In the genomic region with DNA sequence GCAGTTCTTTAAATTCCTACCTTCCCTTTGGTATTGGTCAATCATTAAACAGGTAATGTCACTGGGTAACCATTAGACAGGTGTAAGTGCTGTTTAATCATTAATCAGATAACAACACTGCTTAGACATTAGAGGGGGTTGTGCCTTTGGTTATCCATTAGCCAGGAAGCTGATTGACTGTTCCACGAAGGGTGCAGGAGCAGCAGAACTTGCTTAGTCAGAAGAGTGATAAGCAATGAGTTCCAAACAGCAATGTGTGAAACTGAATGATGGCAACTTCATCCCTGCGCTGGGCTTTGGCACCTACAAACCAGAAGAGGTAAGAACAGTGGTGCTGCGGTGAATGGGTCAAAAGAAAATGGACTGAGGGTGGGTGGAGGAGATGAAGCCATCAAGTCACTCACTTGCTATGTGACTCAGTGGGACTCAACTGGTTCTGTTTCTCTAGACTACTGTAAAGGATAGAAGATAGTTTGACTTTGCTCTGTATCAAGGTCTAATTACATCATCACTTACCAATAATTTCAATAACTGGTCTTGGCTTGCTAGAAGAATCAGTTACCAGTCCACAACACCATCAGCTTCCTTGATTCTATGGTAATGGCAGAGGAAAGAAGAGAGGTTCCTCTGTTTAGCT, we compare ENCODE assay signal across 17 mouse cellular contexts. TPM values are rescaled to one million over a fixed set of nuclear protein-coding genes. Genes with fewer than 3 reads are reported as not detected.
DNase-seq lines count a peak whose midpoint lies in the region; ATAC-seq and TF ChIP-seq lines count a peak whose summit lies in the region.
"Had no signal": no experiment of that assay in that cellular context is flagged by ENCODE, and none has a peak within 500 bp of the region (broad histone marks: within the 10 kb centered on the region; RNA-seq: fewer than 3 reads in every experiment).

No protein-coding gene starts in this region.

- no peak for TF ChIP-seq POLR2A in lung, adult 2 months (IDR thresholded peaks at IDR 0.05; ENCODE audit: borderline replicate concordance, extremely low read depth, low read depth, low read length)
- TF ChIP-seq POLR2A in heart, adult 2 months (IDR thresholded peaks at IDR 0.05; ENCODE audit: insufficient read depth, low read depth, low read length): no peak

- peak overlapping the region; percentile 27; the same call in 1 of the 2 replicates for H3K27ac ChIP-seq in kidney, postnatal 0 days
- no peak overlapping the region for H3K27ac ChIP-seq in liver, embryonic 15.5 days (replicated peaks)
- peak overlapping the region; percentile 74 for H3K27ac ChIP-seq in stomach, embryonic 15.5 days
- no peak overlapping the region for H3K27ac ChIP-seq in heart, adult 2 months
- H3K27ac ChIP-seq: embryonic facial prominence, embryonic 15.5 days; hindbrain, embryonic 15.5 days; limb, embryonic 12.5 days had no signal

- peak; percentile 97 for ATAC-seq in kidney, postnatal 0 days (replicated peaks; ENCODE audit: low FRiP score, low read depth)
- peak; percentile 88 for ATAC-seq in liver, embryonic 15.5 days (ENCODE audit: insufficient read depth)
- ATAC-seq in stomach, embryonic 15.5 days (ENCODE audit: insufficient read depth, low FRiP score, low read depth): peak; percentile 98
- no peak for ATAC-seq in activated CD4-positive, CD25-positive, alpha-beta regulatory T cell, adult 4 months
- ATAC-seq: forebrain, embryonic 16.5 days had no signal

- no peaks in the 10 kb centered on the region for H3K4me1 ChIP-seq in lung, adult 2 months (ENCODE audit: control insufficient read depth, insufficient read depth, low read length)
- H3K4me1 ChIP-seq in kidney, postnatal 0 days (replicated peaks; ENCODE audit: insufficient read depth, low read length): 0 out of 2 replicates have a peak, but pooled peaks cover 3% of the 10 kb centered on the region
- no peaks in the 10 kb centered on the region; the same call in 1 of the 2 replicates for H3K4me1 ChIP-seq in liver, embryonic 15.5 days (replicated peaks)
- H3K4me1 ChIP-seq in stomach, embryonic 15.5 days: no peaks in the 10 kb centered on the region
- H3K4me1 ChIP-seq in heart, adult 2 months (ENCODE audit: control insufficient read depth, insufficient read depth, low read length): no peaks in the 10 kb centered on the region; the same call in 1 of the 2 replicates
- H3K4me1 ChIP-seq: embryonic facial prominence, embryonic 15.5 days; hindbrain, embryonic 15.5 days; limb, embryonic 12.5 days had no signal

- H3K36me3 ChIP-seq in kidney, postnatal 0 days (ENCODE audit: insufficient read depth, low read length): no peaks in the 10 kb centered on the region
- no peaks in the 10 kb centered on the region for H3K36me3 ChIP-seq in liver, embryonic 15.5 days (replicated peaks)
- H3K36me3 ChIP-seq in stomach, embryonic 15.5 days: no peaks in the 10 kb centered on the region
- H3K36me3 ChIP-seq in heart, adult 2 months (ENCODE audit: control insufficient read depth, insufficient read depth, low read length): no peaks in the 10 kb centered on the region
- H3K36me3 ChIP-seq: embryonic facial prominence, embryonic 15.5 days; hindbrain, embryonic 15.5 days; limb, embryonic 12.5 days had no signal

- H3K9ac ChIP-seq in kidney, postnatal 0 days (ENCODE audit: low read depth, low read length): no peak overlapping the region
- H3K9ac ChIP-seq in liver, embryonic 15.5 days: no peak overlapping the region
- no peak overlapping the region for H3K9ac ChIP-seq in stomach, embryonic 15.5 days
- no peak overlapping the region for H3K9ac ChIP-seq in heart, adult 2 months (ENCODE audit: low read depth, low read length)
- H3K9ac ChIP-seq: embryonic facial prominence, embryonic 15.5 days; hindbrain, embryonic 15.5 days; limb, embryonic 12.5 days had no signal

- peak; percentile 14 to 56 for DNase-seq in lung, adult 18-20 months
- DNase-seq in lung, adult 2 months: no peak
- DNase-seq in kidney, postnatal 0 days (ENCODE audit: low spot score): peak; percentile 64
- DNase-seq in right cerebral cortex, postnatal 25 days: no peak
- no peak for DNase-seq in heart, adult 2 months
- DNase-seq: adrenal gland, postnatal 36 days; gastrocnemius, postnatal 36 days had no signal

- no peaks in the 10 kb centered on the region for H3K27me3 ChIP-seq in kidney, postnatal 0 days (ENCODE audit: insufficient read depth, low read length)
- H3K27me3 ChIP-seq in liver, embryonic 15.5 days: no peaks in the 10 kb centered on the region
- no peaks in the 10 kb centered on the region for H3K27me3 ChIP-seq in stomach, embryonic 15.5 days (replicated peaks)
- H3K27me3 ChIP-seq in heart, adult 2 months (ENCODE audit: control insufficient read depth, insufficient read depth, low read length): no peaks in the 10 kb centered on the region
- H3K27me3 ChIP-seq: embryonic facial prominence, embryonic 15.5 days; hindbrain, embryonic 15.5 days; limb, embryonic 12.5 days had no signal

- no peak for TF ChIP-seq EP300 in heart, adult 2 months (IDR thresholded peaks at IDR 0.05; ENCODE audit: insufficient read depth, low read depth, low read length)

- H3K4me2 ChIP-seq in kidney, postnatal 0 days (ENCODE audit: low read length): peak overlapping the region; percentile 31
- H3K4me2 ChIP-seq in liver, embryonic 15.5 days: peak overlapping the region; percentile 29; the same call in 1 of the 2 replicates
- H3K4me2 ChIP-seq in stomach, embryonic 15.5 days: peak overlapping the region; percentile 14; the same call in 1 of the 2 replicates
- H3K4me2 ChIP-seq: embryonic facial prominence, embryonic 15.5 days; hindbrain, embryonic 15.5 days; limb, embryonic 12.5 days; midbrain, embryonic 11.5 days had no signal

- TF ChIP-seq CTCF in lung, adult 2 months (IDR thresholded peaks at IDR 0.05; ENCODE audit: insufficient read depth, low read length): no peak
- no peak for TF ChIP-seq CTCF in kidney, postnatal 0 days (IDR thresholded peaks at IDR 0.05; ENCODE audit: low read depth)
- no peak for TF ChIP-seq CTCF in heart, adult 2 months (IDR thresholded peaks at IDR 0.05)

- intact Hi-C loops in heart, adult 2 months (cut with DNase I): loop anchor here (2.0 kb wide), 1 partner anchor 15 kb away; no protein-coding TSS in a partner anchor

- WGBS in lung, adult 2 months: 53% methylated on average over 3 of the region's 3 CpGs
- WGBS in kidney, postnatal 0 days: 53% methylated on average over 3 of the region's 3 CpGs
- 45% methylated on average over 3 of the region's 3 CpGs for WGBS in liver, embryonic 15.5 days (ENCODE audit: insufficient replicate concordance)
- WGBS in stomach, embryonic 15.5 days: 46% methylated on average over 3 of the region's 3 CpGs
- WGBS in heart, adult 2 months: 60% methylated on average over 3 of the region's 3 CpGs

- no peak overlapping the region for H3K4me3 ChIP-seq in lung, adult 2 months (replicated peaks; ENCODE audit: extremely low read depth, low read depth, low read length)
- H3K4me3 ChIP-seq in kidney, postnatal 0 days (replicated peaks; ENCODE audit: low read depth, low read length): peak overlapping the region; percentile 8; the same call in 1 of the 2 replicates
- peak overlapping the region; percentile 38 for H3K4me3 ChIP-seq in liver, embryonic 15.5 days (replicated peaks)
- peak overlapping the region; percentile 33 for H3K4me3 ChIP-seq in stomach, embryonic 15.5 days (replicated peaks)
- H3K4me3 ChIP-seq in heart, adult 2 months: no peak overlapping the region
- H3K4me3 ChIP-seq: embryonic facial prominence, embryonic 15.5 days; hindbrain, embryonic 15.5 days; limb, embryonic 12.5 days had no signal

- H3K79me2 ChIP-seq in heart, adult 2 months (replicated peaks; ENCODE audit: control insufficient read depth, insufficient read depth, low read length): no peaks in the 10 kb centered on the region

- H3K9me3 ChIP-seq in kidney, postnatal 0 days (replicated peaks; ENCODE audit: low read length): no peaks in the 10 kb centered on the region
- H3K9me3 ChIP-seq in liver, embryonic 15.5 days (replicated peaks): no peaks in the 10 kb centered on the region
- H3K9me3 ChIP-seq in stomach, embryonic 15.5 days: no peaks in the 10 kb centered on the region
- H3K9me3 ChIP-seq: embryonic facial prominence, embryonic 15.5 days; hindbrain, embryonic 15.5 days; limb, embryonic 12.5 days had no signal

RNA-seq across cellular contexts. Expression of a gene that starts 5.2 kb away (rescaled TPM):
- 1.2 and 1.3 TPM in 2 replicates for polyA plus RNA-seq in lung, adult 2 months (2012; rRNA removed)
- polyA plus RNA-seq in kidney, postnatal 0 days (2015; fragmentation: Nextera tagmentation; extraction: Ambion mirVana): 73.0 and 76.7 TPM in 2 replicates
- 45.4 and 51.4 TPM in 2 replicates for polyA plus RNA-seq in liver, embryonic 15.5 days (2015; fragmentation: Nextera tagmentation; extraction: Ambion mirVana)
- 125 and 188 TPM in 2 replicates for polyA plus RNA-seq in stomach, embryonic 15.5 days (2015; fragmentation: Nextera tagmentation; extraction: Ambion mirVana)
- not detected for polyA plus RNA-seq in activated CD4-positive, CD25-positive, alpha-beta regulatory T cell, adult 4 months (2017; shearing (Covaris generic))
- 1 to 10 TPM; 1.4 TPM for total RNA-seq in heart, adult 2 months (2021)
- 0.70 and 1.2 TPM in 2 replicates for polyA plus RNA-seq in heart, adult 2 months (2012; rRNA removed)
- polyA plus RNA-seq: cortical plate, adult 2 months had no signal

RNA-seq across cellular contexts. Expression of a gene that starts 42.7 kb away (rescaled TPM):
- 1.7 and 2.9 TPM in 2 replicates for polyA plus RNA-seq in lung, adult 2 months (2012; rRNA removed)
- polyA plus RNA-seq in kidney, postnatal 0 days (2015; fragmentation: Nextera tagmentation; extraction: Ambion mirVana): 10.1 and 11.6 TPM in 2 replicates
- polyA plus RNA-seq in liver, embryonic 15.5 days (2015; fragmentation: Nextera tagmentation; extraction: Ambion mirVana): 44.6 and 46.3 TPM in 2 replicates
- polyA plus RNA-seq in stomach, embryonic 15.5 days (2015; fragmentation: Nextera tagmentation; extraction: Ambion mirVana): 128 and 152 TPM in 2 replicates
- polyA plus RNA-seq in activated CD4-positive, CD25-positive, alpha-beta regulatory T cell, adult 4 months (2017; shearing (Covaris generic)): 10 to 100 TPM; 33.0 to 34.7 TPM
- 1 to 10 TPM; 1.0 to 1.5 TPM for total RNA-seq in heart, adult 2 months (2021)
- 1.0 and 1.1 TPM in 2 replicates for polyA plus RNA-seq in heart, adult 2 months (2012; rRNA removed)

RNA-seq across cellular contexts. Expression of a gene that starts 45.6 kb away (rescaled TPM):
- 0.12 and 0.50 TPM in 2 replicates for polyA plus RNA-seq in lung, adult 2 months (2012; rRNA removed)
- polyA plus RNA-seq in kidney, postnatal 0 days (2015; fragmentation: Nextera tagmentation; extraction: Ambion mirVana): 6.2 and 6.8 TPM in 2 replicates
- 15.5 and 19.7 TPM in 2 replicates for polyA plus RNA-seq in liver, embryonic 15.5 days (2015; fragmentation: Nextera tagmentation; extraction: Ambion mirVana)
- 66.9 and 81.5 TPM in 2 replicates for polyA plus RNA-seq in stomach, embryonic 15.5 days (2015; fragmentation: Nextera tagmentation; extraction: Ambion mirVana)
- polyA plus RNA-seq in activated CD4-positive, CD25-positive, alpha-beta regulatory T cell, adult 4 months (2017; shearing (Covaris generic)): 1 to 10 TPM in 1 of 2 experiments, under 1 TPM in 1; 0.87 to 4.1 TPM
- total RNA-seq in heart, adult 2 months (2021): not detected
- polyA plus RNA-seq in heart, adult 2 months (2012; rRNA removed): 0.12 and 0.14 TPM in 2 replicates
- total RNA-seq: gastrocnemius, postnatal 36 days; layer of hippocampus, postnatal 10 days had no signal
- polyA plus RNA-seq: cortical plate, adult 2 months; embryonic facial prominence, embryonic 15.5 days; forebrain, embryonic 16.5 days; limb, embryonic 12.5 days had no signal

Comparison
In these comparisons a context has a peak if more than half of its experiments do, and no peak if none do; other contexts are left out.
1. DNase-seq: peak in lung, adult 18-20 months (2 of 2) and kidney, postnatal 0 days (single experiment); none in lung, adult 2 months (single experiment), right cerebral cortex, postnatal 25 days (single experiment) and heart, adult 2 months (0 of 2).
2. H3K4me3 ChIP-seq: peak in kidney, postnatal 0 days (single experiment), liver, embryonic 15.5 days (single experiment) and stomach, embryonic 15.5 days (single experiment); none in lung, adult 2 months (single experiment) and heart, adult 2 months (single experiment).
3. H3K27ac ChIP-seq: peak in kidney, postnatal 0 days (single experiment) and stomach, embryonic 15.5 days (single experiment); none in liver, embryonic 15.5 days (single experiment) and heart, adult 2 months (single experiment).
4. RNA of a gene that starts 5.2 kb away (polyA plus RNA-seq): 125 to 188 TPM in stomach, embryonic 15.5 days, 73.0 to 76.7 TPM in kidney, postnatal 0 days and 45.4 to 51.4 TPM in liver, embryonic 15.5 days; 1.2 to 1.3 TPM in lung, adult 2 months, 0.70 to 1.2 TPM in heart, adult 2 months and not detected in activated CD4-positive, CD25-positive, alpha-beta regulatory T cell, adult 4 months; every median in the first group is over 10 times any median in the second.
5. Peak in every context shown above with its lines, with median percentiles within 50 percentile points of each other: H3K4me2 ChIP-seq.